Mouse (Mus musculus): ENCODE measurements around the gene Ncmap. TPM values are rescaled to one million over a fixed set of nuclear protein-coding genes. Genes with fewer than 3 reads are reported as not detected.
A peak's percentile ranks its signal among the peaks of the same experiment; 100 is the strongest.

The Ncmap gene
- total and polyA plus RNA-seq, 3 experiments: not detected

DNA sequence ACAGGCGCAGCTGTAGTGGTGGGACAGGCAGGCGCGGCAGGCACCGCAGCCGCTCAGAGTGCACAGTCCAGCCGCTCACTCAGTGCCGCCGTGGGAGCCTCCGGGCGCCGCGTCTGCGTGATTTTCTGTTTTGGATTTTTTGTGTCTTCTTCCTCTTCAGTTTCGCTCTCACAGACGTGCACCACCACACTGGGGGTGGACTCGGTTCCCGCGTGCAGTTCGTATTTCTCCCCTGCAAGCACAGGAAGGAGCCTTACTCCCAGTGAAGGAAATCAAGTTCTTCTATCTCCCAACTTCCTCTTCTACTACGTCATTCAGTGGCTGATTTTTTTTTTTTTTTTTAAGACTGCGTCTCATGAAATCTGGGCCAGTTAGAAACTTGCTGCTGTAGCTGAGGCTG, 18.3 kb upstream of the Ncmap start:
- in situ Hi-C loops (cut with MboI; ENCODE audit: low pct_ligation_motif_present, low pct_unique_long_range_greater_than_20kb, low sequenced_read_pairs) (no loop called here), dilution Hi-C loops (cut with MboI; ENCODE audit: extremely low pct_ligation_motif_present, extremely low pct_unique_long_range_greater_than_20kb, low sequenced_read_pairs) (no loop called here)
- no peak overlapping the region for H3K4me3 ChIP-seq (replicated peaks in 1 of 3; ENCODE audit: low read depth in 2 of 3, low read length in 2 of 3, poor library complexity in 1 of 3)
- no peak for TF ChIP-seq CTCF (conservative IDR thresholded peaks at IDR 0.05 in 1 of 2, IDR thresholded peaks at IDR 0.05 in 1 of 2; ENCODE audit: low read depth in 2 of 2, low read length in 2 of 2)
- TF ChIP-seq GABPA (IDR thresholded peaks at IDR 0.05; ENCODE audit: insufficient replicate concordance, low read depth, low read length): no peak
- TF ChIP-seq CHD1 (IDR thresholded peaks at IDR 0.05; ENCODE audit: low read depth, low read length): no peak
- TF ChIP-seq USF1 (IDR thresholded peaks at IDR 0.05; ENCODE audit: low read depth, low read length): no peak
- no peak for TF ChIP-seq MEF2A (IDR thresholded peaks at IDR 0.05; ENCODE audit: borderline replicate concordance, low read depth, low read length)
- H3K79me2 ChIP-seq (replicated peaks; ENCODE audit: control insufficient read depth, extremely low read depth, insufficient read depth, poor library complexity, severe bottlenecking): no peaks in the 10 kb centered on the region
- no peak overlapping the region for H3K27ac ChIP-seq (ENCODE audit: insufficient read depth, low read depth)
- H3K9me3 ChIP-seq (replicated peaks; ENCODE audit: low read length): no peaks in the 10 kb centered on the region
- H3K4me2 ChIP-seq (ENCODE audit: insufficient read depth, low read depth, poor library complexity, severe bottlenecking): no peak overlapping the region
- no peaks in the 10 kb centered on the region for H3K27me3 ChIP-seq (replicated peaks)
- peaks cover 5 to 21% of the 10 kb centered on the region in 2 experiments for H3K36me3 ChIP-seq (replicated peaks in 1 of 2; ENCODE audit: control insufficient read depth in 1 of 2, insufficient read depth in 1 of 2, low read length in 1 of 2)
- H3K4me1 ChIP-seq (ENCODE audit: control insufficient read depth in 1 of 2, insufficient read depth in 2 of 2): peaks cover 0 to 17% of the 10 kb centered on the region in 2 experiments; a peak in 2 of 4 replicates
- no peak overlapping the region for H3K9ac ChIP-seq (ENCODE audit: insufficient read depth, low read depth)
- DNase-seq (ENCODE audit: extremely low read depth): no peak

DNA sequence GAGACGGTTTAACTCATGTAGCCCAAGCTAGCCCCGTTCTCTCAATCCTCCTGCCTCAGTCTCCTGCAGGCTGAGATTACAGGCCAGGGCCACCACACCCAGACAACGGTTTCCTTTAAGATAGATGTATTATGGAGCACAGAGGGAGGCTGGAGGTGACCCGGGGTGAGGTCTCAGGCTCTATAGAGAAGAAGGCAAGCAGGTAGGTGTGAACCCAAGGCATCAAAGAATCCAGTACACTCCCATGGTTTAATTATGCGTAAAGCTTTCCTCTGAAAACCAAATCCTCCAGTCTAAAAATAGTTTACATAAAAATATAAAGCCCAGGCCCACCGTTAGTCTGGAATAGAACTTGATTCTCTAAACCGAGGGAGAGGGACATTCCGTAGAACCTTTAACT, 15.5 kb upstream of the Ncmap start:
- H3K4me2 ChIP-seq (ENCODE audit: insufficient read depth, low read depth, poor library complexity, severe bottlenecking): no peak overlapping the region
- peaks cover 5 to 15% of the 10 kb centered on the region in 2 experiments for H3K36me3 ChIP-seq (replicated peaks in 1 of 2; ENCODE audit: control insufficient read depth in 1 of 2, insufficient read depth in 1 of 2, low read length in 1 of 2)
- H3K9me3 ChIP-seq (replicated peaks; ENCODE audit: low read length): peaks cover 5% of the 10 kb centered on the region
- no peak overlapping the region for H3K27ac ChIP-seq (ENCODE audit: insufficient read depth, low read depth)
- in situ Hi-C loops (cut with MboI; ENCODE audit: low pct_ligation_motif_present, low pct_unique_long_range_greater_than_20kb, low sequenced_read_pairs): no loop called here
- H3K9ac ChIP-seq (ENCODE audit: insufficient read depth, low read depth): no peak overlapping the region
- no peaks in the 10 kb centered on the region for H3K79me2 ChIP-seq (replicated peaks; ENCODE audit: control insufficient read depth, extremely low read depth, insufficient read depth, poor library complexity, severe bottlenecking)
- no peak for TF ChIP-seq TBP (conservative IDR thresholded peaks at IDR 0.05; ENCODE audit: low read depth, low read length)
- no peak for TF ChIP-seq JUND (conservative IDR thresholded peaks at IDR 0.05; ENCODE audit: low read depth, low read length)
- H3K27me3 ChIP-seq (replicated peaks): no peaks in the 10 kb centered on the region
- H3K4me1 ChIP-seq (ENCODE audit: control insufficient read depth in 1 of 2, insufficient read depth in 2 of 2): peaks cover 0 to 11% of the 10 kb centered on the region in 2 experiments; a peak in 2 of 4 replicates
- dilution Hi-C loops (cut with MboI; ENCODE audit: extremely low pct_ligation_motif_present, extremely low pct_unique_long_range_greater_than_20kb, low sequenced_read_pairs): no loop called here
- DNase-seq (ENCODE audit: extremely low read depth): no peak
- H3K4me3 ChIP-seq (replicated peaks in 1 of 3; ENCODE audit: low read depth in 2 of 3, low read length in 2 of 3, poor library complexity in 1 of 3): no peak overlapping the region

DNA sequence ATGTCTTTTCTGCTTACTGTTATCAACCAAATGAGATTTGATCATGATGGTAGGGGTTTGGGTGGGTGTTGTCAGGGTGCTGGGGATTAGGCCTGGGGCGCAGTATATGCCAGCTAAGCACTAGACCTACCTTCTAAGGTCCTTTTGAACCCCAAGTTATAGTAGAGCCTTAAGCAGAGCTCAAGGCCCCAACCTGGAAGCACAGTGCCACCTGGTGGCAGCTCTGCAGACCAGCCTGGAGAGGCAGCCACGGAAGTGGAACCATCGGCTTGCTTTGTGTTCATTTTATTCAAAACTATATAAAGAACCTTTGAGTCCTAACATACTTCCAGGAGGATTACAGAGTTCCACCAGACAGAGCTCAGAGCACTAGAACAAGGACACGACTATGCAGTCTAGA, 13.6 kb upstream of the Ncmap start:
- Histone ChIP-seq H3K4me2 (ENCODE audit: insufficient read depth, low read depth, poor library complexity, severe bottlenecking) (no peak overlapping the region), H3K36me3 (replicated peaks in 1 of 2; ENCODE audit: control insufficient read depth in 1 of 2, insufficient read depth in 1 of 2, low read length in 1 of 2) (peaks cover 0 to 9% of the 10 kb centered on the region in 2 experiments), H3K4me3 (replicated peaks in 1 of 3; ENCODE audit: low read depth in 2 of 3, low read length in 2 of 3, poor library complexity in 1 of 3) (no peak overlapping the region), H3K4me1 (ENCODE audit: control insufficient read depth in 1 of 2, insufficient read depth in 2 of 2) (no peaks in the 10 kb centered on the region), H3K79me2 (replicated peaks; ENCODE audit: control insufficient read depth, extremely low read depth, insufficient read depth, poor library complexity, severe bottlenecking) (no peaks in the 10 kb centered on the region), H3K27me3 (replicated peaks) (no peaks in the 10 kb centered on the region), H3K9ac (ENCODE audit: insufficient read depth, low read depth) (no peak overlapping the region), H3K9me3 (replicated peaks; ENCODE audit: low read length) (peaks cover 5% of the 10 kb centered on the region), H3K27ac (ENCODE audit: insufficient read depth, low read depth) (no peak overlapping the region)
- peak; percentile 55 for DNase-seq (ENCODE audit: extremely low read depth)
- TF ChIP-seq TBP (conservative IDR thresholded peaks at IDR 0.05; ENCODE audit: low read depth, low read length) (no peak), SMC3 (IDR thresholded peaks at IDR 0.05; ENCODE audit: low read depth, low read length) (peak; percentile 70), RAD21 (IDR thresholded peaks at IDR 0.05; ENCODE audit: low read depth, low read length) (peak; percentile 70), BHLHE40 (IDR thresholded peaks at IDR 0.05; ENCODE audit: low read depth, low read length) (no peak), MAX (IDR thresholded peaks at IDR 0.05; ENCODE audit: low read length) (no peak), CTCF (conservative IDR thresholded peaks at IDR 0.05 in 1 of 2, IDR thresholded peaks at IDR 0.05 in 1 of 2; ENCODE audit: low read depth in 2 of 2, low read length in 2 of 2) (peak; percentile 58 to 79)
- in situ Hi-C loops (cut with MboI; ENCODE audit: low pct_ligation_motif_present, low pct_unique_long_range_greater_than_20kb, low sequenced_read_pairs): no loop called here
- dilution Hi-C loops (cut with MboI; ENCODE audit: extremely low pct_ligation_motif_present, extremely low pct_unique_long_range_greater_than_20kb, low sequenced_read_pairs): no loop called here

Data from CH12.LX (cell line).